Mouse (Mus musculus) midbrain, postnatal 0 days (tissue): ENCODE data around the gene Kcnk13. TPM values are rescaled to one million over a fixed set of nuclear protein-coding genes. Genes with fewer than 3 reads are reported as not detected.

Experiments
- ATAC-seq: fragments of 200-750 bp; cut with Nextera tagmentation; 2 replicates; pipeline ENCODE4 v1.8.0; 2017; ENCODE audit warnings: moderate number of reproducible peaks, mild to moderate bottlenecking, moderate TSS enrichment, moderate library complexity; ENCODE audit not compliant: low FRiP score
- DNase-seq: peaks from one replicate; pipeline ENCODE4 v3.0.0-alpha.2; 2015; ENCODE audit warnings: low spot score
- H3K27ac ChIP-seq: fragments of 300-500 bp; sonication (generic); 2 replicates; pipeline ENCODE4 v1.5.1; 2014; ENCODE audit warnings: low read depth, mild to moderate bottlenecking, low read length, mixed read lengths
- H3K27me3 ChIP-seq: fragments of 300-500 bp; sonication (generic); 2 replicates; pipeline ENCODE4 v1.6.1; 2014; ENCODE audit warnings: low read length, control low read depth, mixed read lengths; ENCODE audit not compliant: insufficient read depth
- H3K36me3 ChIP-seq: fragments of 300-500 bp; sonication (generic); 2 replicates; pipeline ENCODE4 v1.6.1; 2014; ENCODE audit warnings: low read length, control low read depth, mixed read lengths; ENCODE audit not compliant: insufficient read depth
- H3K4me1 ChIP-seq: fragments of 300-500 bp; sonication (generic); 2 replicates; pipeline ENCODE4 v1.6.1; 2014; ENCODE audit warnings: mild to moderate bottlenecking, control low read depth, antibody characterized with exemption, low read length, mixed read lengths; ENCODE audit not compliant: insufficient read depth
- H3K4me2 ChIP-seq: fragments of 300-500 bp; sonication (generic); 2 replicates; pipeline ENCODE4 v1.6.1; 2014; ENCODE audit warnings: low read depth, mild to moderate bottlenecking, low read length, mixed read lengths; ENCODE audit not compliant: poor library complexity, severe bottlenecking
- H3K4me3 ChIP-seq: fragments of 300-500 bp; sonication (generic); 2 replicates; pipeline ENCODE4 v1.5.1; 2014; ENCODE audit warnings: low read depth, mild to moderate bottlenecking, low read length, moderate library complexity
- H3K9ac ChIP-seq: fragments of 300-500 bp; sonication (generic); replicated peaks from 2 replicates; pipeline ENCODE4 v1.6.1; 2014; ENCODE audit warnings: mild to moderate bottlenecking, low read length, moderate library complexity, mixed read lengths; ENCODE audit not compliant: poor library complexity, severe bottlenecking
- H3K9me3 ChIP-seq: fragments of 300-500 bp; sonication (generic); 2 replicates; pipeline ENCODE4 v1.6.1; 2016; ENCODE audit warnings: low read length, control low read depth
- CTCF ChIP-seq: IDR thresholded peaks from 2 replicates; pipeline ENCODE4 v1.5.1; 2016; ENCODE audit warnings: antibody characterized with exemption, mild to moderate bottlenecking
- WGBS: fragments of 180-500 bp; shearing (Covaris S2); extraction: QIAGEN DNeasy Blood & Tissue Kit; methylation state at CpG from one replicate; pipeline ENCODE4 v1.1.7; 2014; 5-methylcytosine and 5-hydroxymethylcytosine counted together
- polyA plus RNA-seq: library from polyadenylated mRNA; unstranded; fragments of >200 nt; fragmentation: Nextera tagmentation; extraction: Ambion mirVana; gene quantifications from 2 replicates; pipeline ENCODE4 v1.2.1, GENCODE M21; 2015
- total RNA-seq: library from RNA; depleted of rRNA; stranded (reverse); fragments of >200 nt; gene quantifications from 2 replicates; pipeline ENCODE4 v1.2.3, GENCODE M21; 2014

Gene Kcnk13
- total and polyA plus RNA-seq, 2 experiments from 2014 or later: 1.3 to 1.5 TPM

- Histone ChIP-seq H3K27me3 (no peaks in the 10 kb centered on the region), H3K4me1 (no peaks in the 10 kb centered on the region), H3K9me3 (no peaks in the 10 kb centered on the region), H3K9ac (no peak overlapping the region), H3K4me2 (no peak overlapping the region), H3K36me3 (peaks cover 29% of the 10 kb centered on the region), H3K4me3 (no peak overlapping the region), H3K27ac (no peak overlapping the region)
- WGBS: 76% methylated on average over 4 of the region's 4 CpGs
- DNase-seq: no peak
- ATAC-seq: no peak
- TF ChIP-seq CTCF: no peak
Measured at GRCm38 (mm10) chr12:99938476-99938875, 25.8 kb upstream of the Kcnk13 start.

GRCm38 (mm10) chr12:99939179-99939578, 25.1 kb upstream of the Kcnk13 start:
- ATAC-seq (no peak), DNase-seq (no peak)
- no peak for TF ChIP-seq CTCF
- Histone ChIP-seq H3K27ac (no peak overlapping the region), H3K4me1 (no peaks in the 10 kb centered on the region), H3K9me3 (no peaks in the 10 kb centered on the region), H3K4me3 (no peak overlapping the region), H3K4me2 (no peak overlapping the region), H3K9ac (no peak overlapping the region), H3K36me3 (peaks cover 29% of the 10 kb centered on the region), H3K27me3 (no peaks in the 10 kb centered on the region)
- 79% methylated on average over 6 of the region's 6 CpGs for WGBS

GRCm38 (mm10) chr12:99940704-99941103, 23.6 kb upstream of the Kcnk13 start:
- Histone ChIP-seq H3K4me2 (no peak overlapping the region), H3K9ac (no peak overlapping the region), H3K4me1 (no peaks in the 10 kb centered on the region), H3K4me3 (no peak overlapping the region), H3K9me3 (no peaks in the 10 kb centered on the region), H3K27me3 (no peaks in the 10 kb centered on the region), H3K36me3 (peaks cover 27% of the 10 kb centered on the region), H3K27ac (no peak overlapping the region)
- 79% methylated on average over 7 of the region's 7 CpGs for WGBS
- DNase-seq: no peak
- no peak for ATAC-seq
- no peak for TF ChIP-seq CTCF

- 92% methylated on average over 8 of the region's 8 CpGs for WGBS
- DNase-seq (no peak), ATAC-seq (no peak)
- no peak overlapping the region for H3K4me3 ChIP-seq
- H3K36me3 ChIP-seq: peaks cover 25% of the 10 kb centered on the region
- TF ChIP-seq CTCF: no peak
- no peak overlapping the region for H3K27ac ChIP-seq
- no peak overlapping the region for H3K4me2 ChIP-seq
- no peaks in the 10 kb centered on the region for H3K9me3 ChIP-seq
- no peaks in the 10 kb centered on the region for H3K27me3 ChIP-seq
- no peak overlapping the region for H3K9ac ChIP-seq
- no peaks in the 10 kb centered on the region for H3K4me1 ChIP-seq
Measured at GRCm38 (mm10) chr12:99942441-99942840, 21.9 kb upstream of the Kcnk13 start.

GRCm38 (mm10) chr12:99952928-99953327, 11.4 kb upstream of the Kcnk13 start:
- Histone ChIP-seq H3K27ac (no peak overlapping the region), H3K27me3 (no peaks in the 10 kb centered on the region), H3K4me3 (no peak overlapping the region), H3K9ac (no peak overlapping the region), H3K9me3 (no peaks in the 10 kb centered on the region), H3K4me1 (no peaks in the 10 kb centered on the region), H3K4me2 (no peak overlapping the region), H3K36me3 (peaks cover 11% of the 10 kb centered on the region; the same call in 1 of the 2 replicates)
- DNase-seq: peak; percentile 62
- ATAC-seq: peak; percentile 34; the same call in 1 of the 2 replicates
- 55% methylated on average over 7 of the region's 7 CpGs for WGBS
- TF ChIP-seq CTCF: peak; percentile 69

- WGBS: 78% methylated on average over 7 of the region's 7 CpGs
- ATAC-seq: no peak
- Histone ChIP-seq H3K9me3 (no peaks in the 10 kb centered on the region), H3K9ac (no peak overlapping the region), H3K27me3 (no peaks in the 10 kb centered on the region), H3K4me1 (no peaks in the 10 kb centered on the region), H3K4me2 (no peak overlapping the region), H3K27ac (no peak overlapping the region), H3K36me3 (peaks cover 11% of the 10 kb centered on the region; the same call in 1 of the 2 replicates), H3K4me3 (no peak overlapping the region)
- TF ChIP-seq CTCF: no peak
- DNase-seq: no peak
Measured at GRCm38 (mm10) chr12:99956411-99956810, 7.9 kb upstream of the Kcnk13 start.
